Mouse (Mus musculus): Measurements from ENCODE around the gene Afap1l2.

DNA sequence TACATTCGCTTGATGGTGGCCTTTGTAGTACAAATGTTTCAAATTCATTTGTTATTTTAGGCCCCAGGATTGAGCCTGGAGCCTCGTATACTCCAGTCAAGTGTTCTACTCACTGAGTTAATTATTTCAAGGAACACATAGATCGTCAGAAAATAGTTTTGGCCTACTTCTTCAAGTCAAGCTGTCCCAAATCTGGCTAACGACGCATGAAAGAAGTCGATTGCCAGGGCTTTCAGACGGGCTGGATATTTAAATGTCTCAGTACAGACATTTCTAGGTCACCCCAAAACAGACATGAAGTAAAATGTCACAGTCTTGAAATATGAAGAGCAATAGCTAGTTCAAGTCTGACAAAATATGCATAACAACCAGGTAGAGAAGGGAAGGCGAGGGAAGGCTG is 44.9 kb upstream of the Afap1l2 start:
- TF ChIP-seq CEBPB (IDR thresholded peaks at IDR 0.05; ENCODE audit: insufficient read depth, poor library complexity, severe bottlenecking) (no peak), POLR2A (IDR thresholded peaks at IDR 0.05; ENCODE audit: insufficient read length, low read depth) (no peak), SRF (IDR thresholded peaks at IDR 0.05; ENCODE audit: control insufficient read depth, insufficient read length, low read depth) (no peak), MYOG (IDR thresholded peaks at IDR 0.05; ENCODE audit: control insufficient read depth in 1 of 3, insufficient read depth in 1 of 3, insufficient read length in 2 of 3, low read depth in 2 of 3) (no peak)
